Mouse (Mus musculus) T-helper 1 cell (primary cell): ENCODE data around the gene Gm7849.
"Not testable (repeated sequence)": the region's sequence is repeated elsewhere in the genome, so short reads cannot be mapped to it uniquely, and the experiment has no call there.

Experiments used
- in situ Hi-C: fragments of 300-600 bp; cut with MboI, MseI; formaldehyde crosslinking; loops from one replicate; pipeline ENCODE4 v1.15.1; 2025; ENCODE audit warnings: high pct_unique_total_duplicates

The Gm7849 gene

GRCm38 (mm10) chr8:21456460-21456859, at the start of gene Gm7849:
Gene Gm7849 (minus strand): TSS chr8:21456560.
- in situ Hi-C loops: not testable (repeated sequence)

- in situ Hi-C loops: loop anchor here (10.0 kb wide), 1 partner anchor 582 kb away; no protein-coding TSS in a partner anchor
These were observed 29.2 kb downstream of the Gm7849 start, which contains the start of gene Defa36 for GRCm38 (mm10) chr8:21427111-21427510. Gene Defa36 (plus strand): TSS chr8:21427411.
